Mouse (Mus musculus): ENCODE measurements around the gene Zzef1. TPM values are rescaled to one million over a fixed set of nuclear protein-coding genes. Genes with fewer than 3 reads are reported as not detected.
A peak's percentile ranks its signal among the peaks of the same experiment; 100 is the strongest.

The Zzef1 gene
- polyA plus RNA-seq (2011; ENCODE audit: insufficient read depth, insufficient read length, low read depth, missing spikeins), result 6.8 and 10.2 TPM in 2 replicates

GRCm38 (mm10) chr11:72795455-72796295 lies at the start of gene Zzef1, which contains the start of gene Cyb5d2:
Zzef1 (plus strand) TSS chr11:72796226.
Cyb5d2 (minus strand) TSS chr11:72796142.
- Histone ChIP-seq H3K4me3 (ENCODE audit: low read depth, low read length) (peak within 1 kb of the TSS; percentile 90), H3K27ac (ENCODE audit: insufficient read depth, low read length) (no peak within 1 kb of the TSS), H3K4me1 (ENCODE audit: control insufficient read depth, insufficient read depth, low read length) (no peaks in the 10 kb centered on the region), H3K27me3 (ENCODE audit: control insufficient read depth, insufficient read depth, low read length, poor library complexity, severe bottlenecking) (no peaks in the 10 kb centered on the region), H3K36me3 (ENCODE audit: control insufficient read depth, insufficient read depth, low read length, poor library complexity, severe bottlenecking) (no peaks in the 10 kb centered on the region), H3K9ac (ENCODE audit: low read depth, poor library complexity, severe bottlenecking) (peak within 1 kb of the TSS; percentile 75), H3K9me3 (replicated peaks; ENCODE audit: control insufficient read depth, insufficient read depth, low read length, poor library complexity, severe bottlenecking) (no peaks in the 10 kb centered on the region)
- TF ChIP-seq CTCF (IDR thresholded peaks at IDR 0.05; ENCODE audit: low read depth, low read length) (no peak), POLR2A (IDR thresholded peaks at IDR 0.05; ENCODE audit: insufficient read depth, low read length) (peak; percentile 69), EP300 (IDR thresholded peaks at IDR 0.05; ENCODE audit: insufficient read depth, low read depth, low read length) (no peak)

- no peak overlapping the region for H3K4me3 ChIP-seq (ENCODE audit: low read depth, low read length)
- H3K36me3 ChIP-seq (ENCODE audit: control insufficient read depth, insufficient read depth, low read length, poor library complexity, severe bottlenecking), result peaks cover 45% of the 10 kb centered on the region
- TF ChIP-seq POLR2A (IDR thresholded peaks at IDR 0.05; ENCODE audit: insufficient read depth, low read length) (no peak), CTCF (IDR thresholded peaks at IDR 0.05; ENCODE audit: low read depth, low read length) (no peak), EP300 (IDR thresholded peaks at IDR 0.05; ENCODE audit: insufficient read depth, low read depth, low read length) (no peak)
- no peaks in the 10 kb centered on the region for H3K4me1 ChIP-seq (ENCODE audit: control insufficient read depth, insufficient read depth, low read length)
- no peak overlapping the region for H3K9ac ChIP-seq (ENCODE audit: low read depth, poor library complexity, severe bottlenecking)
- no peaks in the 10 kb centered on the region for H3K27me3 ChIP-seq (ENCODE audit: control insufficient read depth, insufficient read depth, low read length, poor library complexity, severe bottlenecking)
- no peaks in the 10 kb centered on the region for H3K9me3 ChIP-seq (replicated peaks; ENCODE audit: control insufficient read depth, insufficient read depth, low read length, poor library complexity, severe bottlenecking)
- H3K27ac ChIP-seq (ENCODE audit: insufficient read depth, low read length), result no peak overlapping the region
Observed at GRCm38 (mm10) chr11:72751956-72752355, 44.1 kb upstream of the Zzef1 start.

- no peaks in the 10 kb centered on the region for H3K9me3 ChIP-seq (replicated peaks; ENCODE audit: control insufficient read depth, insufficient read depth, low read length, poor library complexity, severe bottlenecking)
- H3K4me3 ChIP-seq (ENCODE audit: low read depth, low read length), result no peak overlapping the region
- TF ChIP-seq CTCF (IDR thresholded peaks at IDR 0.05; ENCODE audit: low read depth, low read length), result no peak
- no peak for TF ChIP-seq POLR2A (IDR thresholded peaks at IDR 0.05; ENCODE audit: insufficient read depth, low read length)
- no peak for TF ChIP-seq EP300 (IDR thresholded peaks at IDR 0.05; ENCODE audit: insufficient read depth, low read depth, low read length)
- H3K4me1 ChIP-seq (ENCODE audit: control insufficient read depth, insufficient read depth, low read length), result no peaks in the 10 kb centered on the region
- no peak overlapping the region for H3K27ac ChIP-seq (ENCODE audit: insufficient read depth, low read length)
- no peak overlapping the region for H3K9ac ChIP-seq (ENCODE audit: low read depth, poor library complexity, severe bottlenecking)
- no peaks in the 10 kb centered on the region for H3K27me3 ChIP-seq (ENCODE audit: control insufficient read depth, insufficient read depth, low read length, poor library complexity, severe bottlenecking)
- H3K36me3 ChIP-seq (ENCODE audit: control insufficient read depth, insufficient read depth, low read length, poor library complexity, severe bottlenecking), result peaks cover 56% of the 10 kb centered on the region
Observed at GRCm38 (mm10) chr11:72758316-72758715, 37.7 kb upstream of the Zzef1 start.

- H3K36me3 ChIP-seq (ENCODE audit: control insufficient read depth, insufficient read depth, low read length, poor library complexity, severe bottlenecking), result peaks cover 62% of the 10 kb centered on the region
Observed at GRCm38 (mm10) chr11:72759581-72759980, 36.4 kb upstream of the Zzef1 start.

GRCm38 (mm10) chr11:72760781-72761180 lies 35.2 kb upstream of the Zzef1 start:
- Histone ChIP-seq H3K4me3 (ENCODE audit: low read depth, low read length) (no peak overlapping the region), H3K4me1 (ENCODE audit: control insufficient read depth, insufficient read depth, low read length) (no peaks in the 10 kb centered on the region), H3K9me3 (replicated peaks; ENCODE audit: control insufficient read depth, insufficient read depth, low read length, poor library complexity, severe bottlenecking) (no peaks in the 10 kb centered on the region), H3K27ac (ENCODE audit: insufficient read depth, low read length) (no peak overlapping the region), H3K36me3 (ENCODE audit: control insufficient read depth, insufficient read depth, low read length, poor library complexity, severe bottlenecking) (peaks cover 59% of the 10 kb centered on the region), H3K9ac (ENCODE audit: low read depth, poor library complexity, severe bottlenecking) (no peak overlapping the region), H3K27me3 (ENCODE audit: control insufficient read depth, insufficient read depth, low read length, poor library complexity, severe bottlenecking) (no peaks in the 10 kb centered on the region)
- TF ChIP-seq POLR2A (IDR thresholded peaks at IDR 0.05; ENCODE audit: insufficient read depth, low read length) (no peak), EP300 (IDR thresholded peaks at IDR 0.05; ENCODE audit: insufficient read depth, low read depth, low read length) (no peak), CTCF (IDR thresholded peaks at IDR 0.05; ENCODE audit: low read depth, low read length) (no peak)

More at GRCm38 (mm10) chr11:72759581-72759980, 36.4 kb upstream of the Zzef1 start:
- TF ChIP-seq POLR2A (IDR thresholded peaks at IDR 0.05; ENCODE audit: insufficient read depth, low read length) (no peak), EP300 (IDR thresholded peaks at IDR 0.05; ENCODE audit: insufficient read depth, low read depth, low read length) (no peak), CTCF (IDR thresholded peaks at IDR 0.05; ENCODE audit: low read depth, low read length) (no peak)
- Histone ChIP-seq H3K9me3 (replicated peaks; ENCODE audit: control insufficient read depth, insufficient read depth, low read length, poor library complexity, severe bottlenecking) (no peaks in the 10 kb centered on the region), H3K9ac (ENCODE audit: low read depth, poor library complexity, severe bottlenecking) (no peak overlapping the region), H3K27me3 (ENCODE audit: control insufficient read depth, insufficient read depth, low read length, poor library complexity, severe bottlenecking) (no peaks in the 10 kb centered on the region), H3K4me3 (ENCODE audit: low read depth, low read length) (no peak overlapping the region), H3K27ac (ENCODE audit: insufficient read depth, low read length) (no peak overlapping the region), H3K4me1 (ENCODE audit: control insufficient read depth, insufficient read depth, low read length) (no peaks in the 10 kb centered on the region)

GRCm38 (mm10) chr11:72764270-72764669 lies 31.8 kb upstream of the Zzef1 start:
- Histone ChIP-seq H3K9ac (ENCODE audit: low read depth, poor library complexity, severe bottlenecking) (no peak overlapping the region), H3K27me3 (ENCODE audit: control insufficient read depth, insufficient read depth, low read length, poor library complexity, severe bottlenecking) (no peaks in the 10 kb centered on the region), H3K27ac (ENCODE audit: insufficient read depth, low read length) (no peak overlapping the region), H3K4me3 (ENCODE audit: low read depth, low read length) (no peak overlapping the region), H3K4me1 (ENCODE audit: control insufficient read depth, insufficient read depth, low read length) (no peaks in the 10 kb centered on the region), H3K36me3 (ENCODE audit: control insufficient read depth, insufficient read depth, low read length, poor library complexity, severe bottlenecking) (peaks cover 48% of the 10 kb centered on the region), H3K9me3 (replicated peaks; ENCODE audit: control insufficient read depth, insufficient read depth, low read length, poor library complexity, severe bottlenecking) (no peaks in the 10 kb centered on the region)
- TF ChIP-seq CTCF (IDR thresholded peaks at IDR 0.05; ENCODE audit: low read depth, low read length) (no peak), POLR2A (IDR thresholded peaks at IDR 0.05; ENCODE audit: insufficient read depth, low read length) (no peak), EP300 (IDR thresholded peaks at IDR 0.05; ENCODE audit: insufficient read depth, low read depth, low read length) (no peak)
